31 mouse cellular contexts compared by ENCODE assay signal in the genomic region with DNA sequence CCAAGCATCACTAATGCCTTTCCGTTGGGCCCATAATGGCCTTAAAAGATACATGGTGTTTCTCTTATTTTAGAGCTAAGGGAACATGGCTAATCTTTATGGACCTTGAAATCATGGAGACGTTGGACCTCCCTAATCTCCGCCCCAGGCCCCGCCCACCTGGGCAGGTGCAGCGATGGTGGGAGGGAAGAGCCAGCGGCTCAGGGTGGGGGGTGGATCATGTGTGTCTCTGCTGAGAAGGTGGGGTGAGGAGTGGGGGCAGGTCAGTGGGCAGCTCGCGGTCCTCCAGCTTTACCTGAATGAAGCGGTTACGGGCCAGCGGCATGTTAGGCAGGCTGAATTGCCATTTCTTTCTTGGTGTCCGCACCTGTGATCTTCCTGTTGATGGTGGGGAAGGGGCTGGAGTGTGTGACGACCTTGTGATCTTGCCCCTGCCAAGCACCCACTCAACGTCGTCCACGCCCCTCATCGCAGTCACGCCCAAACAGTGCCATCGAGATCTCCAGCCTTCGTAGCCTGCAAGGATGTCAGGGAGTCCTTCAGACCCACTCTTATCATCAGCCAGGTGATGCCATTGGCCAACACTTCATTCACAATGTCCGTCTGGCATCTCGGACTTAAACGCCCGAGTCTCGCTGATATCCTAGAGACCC. TPM values are rescaled to one million over a fixed set of nuclear protein-coding genes. Genes with fewer than 3 reads are reported as not detected.
DNase-seq lines count a peak whose midpoint lies in the region; ATAC-seq and TF ChIP-seq lines count a peak whose summit lies in the region.
"Had no signal": no experiment of that assay in that cellular context is flagged by ENCODE, and none has a peak within 500 bp of the region (broad histone marks: within the 10 kb centered on the region; RNA-seq: fewer than 3 reads in every experiment).

No protein-coding gene starts in this region.

- H3K27ac ChIP-seq in intestine, postnatal 0 days (ENCODE audit: low read depth, low read length): no peak overlapping the region
- no peak overlapping the region for H3K27ac ChIP-seq in intestine, embryonic 15.5 days
- H3K27ac ChIP-seq in embryonic fibroblast, embryonic 13.5 days (ENCODE audit: insufficient read depth, low read length): no peak overlapping the region
- H3K27ac ChIP-seq: embryonic facial prominence, embryonic 15.5 days; forebrain, embryonic 10.5 days; heart, embryonic 15.5 days; hindbrain, embryonic 13.5 days; limb, embryonic 15.5 days; liver, embryonic 14.5 days; midbrain, embryonic 10.5 days; neural tube, embryonic 15.5 days; stomach, embryonic 15.5 days had no signal

- H3K9ac ChIP-seq in intestine, postnatal 0 days (ENCODE audit: low read depth, low read length): no peak overlapping the region
- no peak overlapping the region for H3K9ac ChIP-seq in intestine, embryonic 15.5 days
- H3K9ac ChIP-seq: embryonic facial prominence, embryonic 15.5 days; forebrain, postnatal 0 days; heart, embryonic 15.5 days; hindbrain, embryonic 13.5 days; limb, embryonic 15.5 days; liver, embryonic 14.5 days; neural tube, embryonic 15.5 days; stomach, embryonic 15.5 days had no signal

- no peaks in the 10 kb centered on the region for H3K9me3 ChIP-seq in intestine, postnatal 0 days (ENCODE audit: control insufficient read depth)
- no peaks in the 10 kb centered on the region for H3K9me3 ChIP-seq in intestine, embryonic 15.5 days
- peaks cover 25% of the 10 kb centered on the region for H3K9me3 ChIP-seq in megakaryocyte, embryonic 14.5 days
- H3K9me3 ChIP-seq: embryonic facial prominence, embryonic 15.5 days; heart, embryonic 15.5 days; hindbrain, embryonic 13.5 days; limb, embryonic 15.5 days; midbrain, embryonic 10.5 days; neural tube, embryonic 15.5 days; stomach, embryonic 15.5 days had no signal

- peak; percentile 19; the same call in 1 of the 2 replicates for TF ChIP-seq POLR2A in embryonic fibroblast, embryonic 13.5 days (IDR thresholded peaks at IDR 0.05; ENCODE audit: low read depth, low read length)
- peak; percentile 33 for TF ChIP-seq POLR2A in myocyte (IDR thresholded peaks at IDR 0.05; ENCODE audit: insufficient read length, low read depth)

- peaks cover 3% of the 10 kb centered on the region for H3K4me1 ChIP-seq in intestine, postnatal 0 days (replicated peaks; ENCODE audit: control insufficient read depth, insufficient read depth, low read length)
- H3K4me1 ChIP-seq in intestine, embryonic 15.5 days (replicated peaks): peaks cover 12% of the 10 kb centered on the region
- H3K4me1 ChIP-seq in megakaryocyte, embryonic 14.5 days: peaks cover 45% of the 10 kb centered on the region
- peaks cover 10% of the 10 kb centered on the region for H3K4me1 ChIP-seq in embryonic fibroblast, embryonic 13.5 days (ENCODE audit: control insufficient read depth, insufficient read depth, low read length)

- 60% methylated on average over 25 of the region's 25 CpGs for WGBS in intestine, postnatal 0 days
- 54% methylated on average over 25 of the region's 25 CpGs for WGBS in intestine, embryonic 15.5 days

- H3ac ChIP-seq in myocyte (ENCODE audit: control insufficient read depth, insufficient read length): no peak overlapping the region

- peaks cover 37% of the 10 kb centered on the region for H3K36me3 ChIP-seq in intestine, postnatal 0 days (ENCODE audit: control insufficient read depth, insufficient read depth)
- H3K36me3 ChIP-seq in intestine, embryonic 15.5 days: peaks cover 26% of the 10 kb centered on the region
- peaks cover 76% of the 10 kb centered on the region for H3K36me3 ChIP-seq in megakaryocyte, embryonic 14.5 days (replicated peaks; ENCODE audit: low read length)
- peaks cover 3% of the 10 kb centered on the region for H3K36me3 ChIP-seq in myocyte (ENCODE audit: control insufficient read depth, insufficient read depth)
- H3K36me3 ChIP-seq: neural tube, embryonic 15.5 days had no signal

- H3K79me2 ChIP-seq in myocyte (ENCODE audit: control insufficient read depth, insufficient read depth): peaks cover 4% of the 10 kb centered on the region

- H3K4me3 ChIP-seq in intestine, postnatal 0 days (ENCODE audit: low read depth, low read length): no peak overlapping the region
- H3K4me3 ChIP-seq in intestine, embryonic 15.5 days (replicated peaks): no peak overlapping the region
- peak overlapping the region; percentile 56 for H3K4me3 ChIP-seq in megakaryocyte, embryonic 14.5 days (replicated peaks)
- H3K4me3 ChIP-seq in embryonic fibroblast, embryonic 13.5 days (ENCODE audit: insufficient read depth, low read length): no peak overlapping the region
- no peak overlapping the region for H3K4me3 ChIP-seq in myocyte
- H3K4me3 ChIP-seq: embryonic facial prominence, embryonic 15.5 days; forebrain, embryonic 10.5 days; heart, embryonic 15.5 days; hindbrain, embryonic 13.5 days; limb, embryonic 15.5 days; midbrain, embryonic 10.5 days; neural tube, embryonic 15.5 days; stomach, embryonic 15.5 days had no signal

- TF ChIP-seq CTCF in intestine, postnatal 0 days (IDR thresholded peaks at IDR 0.05; ENCODE audit: low read depth): no peak
- no peak for TF ChIP-seq CTCF in embryonic fibroblast, embryonic 13.5 days (IDR thresholded peaks at IDR 0.05; ENCODE audit: borderline replicate concordance, insufficient read depth, low read length)

- ATAC-seq in intestine, postnatal 0 days: no peak
- no peak; the same call in 1 of the 2 replicates for ATAC-seq in intestine, embryonic 15.5 days
- no peak for ATAC-seq in megakaryocyte, adult 5-6 weeks (ENCODE audit: poor library complexity, severe bottlenecking)
- ATAC-seq: activated CD4-positive, CD25-positive, alpha-beta regulatory T cell, adult 4 months; CD4-positive, CD25-positive, alpha-beta regulatory T cell, adult 4 months; forebrain, postnatal 0 days had no signal

- peak overlapping the region; percentile 30; the same call in 1 of the 2 replicates for H3K4me2 ChIP-seq in intestine, postnatal 0 days (replicated peaks; ENCODE audit: low read depth)
- H3K4me2 ChIP-seq in intestine, embryonic 15.5 days (replicated peaks): no peak overlapping the region
- H3K4me2 ChIP-seq in myocyte (ENCODE audit: low read depth): no peak overlapping the region
- H3K4me2 ChIP-seq: embryonic facial prominence, embryonic 15.5 days; heart, embryonic 15.5 days; hindbrain, embryonic 13.5 days; limb, embryonic 15.5 days; neural tube, embryonic 15.5 days; stomach, embryonic 15.5 days had no signal

- DNase-seq in ovary, postnatal 14 days (ENCODE audit: low spot score): no peak
- DNase-seq: adrenal gland, adult 8-10 months; cerebellum, adult 2 months; forebrain, postnatal 0 days; gastrocnemius, postnatal 25 days; heart, postnatal 36 days; left cerebral cortex, postnatal 4 days; lung, postnatal 4 days had no signal

- no peaks in the 10 kb centered on the region for H3K27me3 ChIP-seq in intestine, postnatal 0 days (replicated peaks; ENCODE audit: control insufficient read depth, insufficient read depth, low read length)
- H3K27me3 ChIP-seq in intestine, embryonic 15.5 days (replicated peaks): no peaks in the 10 kb centered on the region
- no peaks in the 10 kb centered on the region for H3K27me3 ChIP-seq in megakaryocyte, embryonic 14.5 days (replicated peaks)
- no peaks in the 10 kb centered on the region for H3K27me3 ChIP-seq in myocyte (ENCODE audit: control insufficient read depth, insufficient read depth, insufficient read length)
- H3K27me3 ChIP-seq: embryonic facial prominence, embryonic 15.5 days; heart, embryonic 15.5 days; hindbrain, embryonic 13.5 days; limb, embryonic 15.5 days; neural tube, embryonic 15.5 days; stomach, embryonic 15.5 days had no signal

TF ChIP-seq in myocyte, 11 proteins besides CTCF, POLR2A, EP300 and RAD21:
- TF ChIP-seq MYOG (IDR thresholded peaks at IDR 0.05; ENCODE audit: control insufficient read depth in 1 of 3, insufficient read depth in 1 of 3, insufficient read length in 2 of 3, low read depth in 2 of 3) (no peak), POLR2AphosphoS2 (IDR thresholded peaks at IDR 0.05; ENCODE audit: insufficient read length, low read depth) (peak; percentile 83), USF1 (IDR thresholded peaks at IDR 0.05; ENCODE audit: low read depth) (no peak)

RNA-seq across cellular contexts. Expression of a gene that starts 5.9 kb away (rescaled TPM):
- polyA plus RNA-seq in intestine, postnatal 0 days (2015; fragmentation: Nextera tagmentation; extraction: Ambion mirVana): 7.3 and 7.7 TPM in 2 replicates
- polyA plus RNA-seq in intestine, embryonic 15.5 days (2015; fragmentation: Nextera tagmentation; extraction: Ambion mirVana): 7.5 and 8.4 TPM in 2 replicates
- 2.1 and 3.8 TPM in 2 replicates for polyA plus RNA-seq in megakaryocyte, embryonic 14.5 days (2012; ENCODE audit: insufficient read depth, low replicate concordance)
- total RNA-seq in megakaryocyte, adult 5-6 weeks (2015): 12.4 and 13.5 TPM in 2 replicates
- total RNA-seq in megakaryocyte, adult 5-6 weeks (2017): 28.7 and 32.4 TPM in 2 replicates
- polyA plus RNA-seq in embryonic fibroblast, embryonic 13.5 days (2011; ENCODE audit: insufficient read length, low read depth, missing spikeins): 20.2 and 23.4 TPM in 2 replicates
- 5.9 TPM for polyA plus RNA-seq in myocyte (2012; fragmentation: generic; extraction: Trizol)

RNA-seq across cellular contexts. Expression of a gene that starts 38.0 kb away (rescaled TPM):
- 0.20 and 0.22 TPM in 2 replicates for polyA plus RNA-seq in intestine, postnatal 0 days (2015; fragmentation: Nextera tagmentation; extraction: Ambion mirVana)
- 0.34 and 0.42 TPM in 2 replicates for polyA plus RNA-seq in intestine, embryonic 15.5 days (2015; fragmentation: Nextera tagmentation; extraction: Ambion mirVana)
- polyA plus RNA-seq in megakaryocyte, embryonic 14.5 days (2012; ENCODE audit: insufficient read depth, low replicate concordance): 0.17 TPM in 1 of 2 replicates, not detected in the other
- not detected in 2 replicates for total RNA-seq in megakaryocyte, adult 5-6 weeks (2015)
- total RNA-seq in megakaryocyte, adult 5-6 weeks (2017): not detected in 2 replicates
- polyA plus RNA-seq in embryonic fibroblast, embryonic 13.5 days (2011; ENCODE audit: insufficient read length, low read depth, missing spikeins): 646 and 1,921 TPM in 2 replicates
- 17.6 TPM for polyA plus RNA-seq in myocyte (2012; fragmentation: generic; extraction: Trizol)
- polyA plus RNA-seq: activated CD4-positive, CD25-positive, alpha-beta regulatory T cell, adult 4 months had no signal

RNA-seq across cellular contexts. Expression of a gene that starts 39.1 kb away (rescaled TPM):
- 42.9 and 45.0 TPM in 2 replicates for polyA plus RNA-seq in intestine, postnatal 0 days (2015; fragmentation: Nextera tagmentation; extraction: Ambion mirVana)
- polyA plus RNA-seq in intestine, embryonic 15.5 days (2015; fragmentation: Nextera tagmentation; extraction: Ambion mirVana): 3.8 and 4.6 TPM in 2 replicates
- not detected in 2 replicates for polyA plus RNA-seq in megakaryocyte, embryonic 14.5 days (2012; ENCODE audit: insufficient read depth, low replicate concordance)
- total RNA-seq in megakaryocyte, adult 5-6 weeks (2015): not detected in 2 replicates
- not detected in 2 replicates for total RNA-seq in megakaryocyte, adult 5-6 weeks (2017)
- not detected in 2 replicates for polyA plus RNA-seq in embryonic fibroblast, embryonic 13.5 days (2011; ENCODE audit: insufficient read length, low read depth, missing spikeins)
- not detected for polyA plus RNA-seq in myocyte (2012; fragmentation: generic; extraction: Trizol)
- total RNA-seq: adrenal gland, adult 8-10 months; forebrain, postnatal 0 days; G1E; gastrocnemius, postnatal 25 days; heart, adult 8-10 months; heart, postnatal 36 days; layer of hippocampus, postnatal 10 days; left cerebral cortex, adult 8-10 months; left cerebral cortex, postnatal 4 days; midbrain, postnatal 0 days had no signal
- polyA plus RNA-seq: CD4-positive, CD25-positive, alpha-beta regulatory T cell, adult 4 months; cerebellum, adult 2 months; embryonic facial prominence, embryonic 15.5 days; forebrain, embryonic 10.5 days; forebrain, postnatal 0 days; G1E; heart, embryonic 15.5 days; hindbrain, embryonic 13.5 days; limb, embryonic 15.5 days; liver, embryonic 14.5 days; lung, embryonic 16.5 days; midbrain, embryonic 10.5 days; midbrain, postnatal 0 days; neural tube, embryonic 15.5 days had no signal

Comparison
In these comparisons a context has a peak if more than half of its experiments do, and no peak if none do; other contexts are left out.
1. RNA of a gene that starts 38.0 kb away (polyA plus RNA-seq): 646 to 1,921 TPM in embryonic fibroblast, embryonic 13.5 days; 17.6 TPM in myocyte (single experiment), 0.34 to 0.42 TPM in intestine, embryonic 15.5 days, 0.20 to 0.22 TPM in intestine, postnatal 0 days and 0.17 TPM in megakaryocyte, embryonic 14.5 days; every median in the first group is over 10 times any median in the second.